Mouse (Mus musculus): ENCODE measurements around the gene Ankdd1b. TPM values are rescaled to one million over a fixed set of nuclear protein-coding genes. Genes with fewer than 3 reads are reported as not detected.

Gene Ankdd1b
- total RNA-seq, 1 experiment from 2014 or later = not detected

DNA sequence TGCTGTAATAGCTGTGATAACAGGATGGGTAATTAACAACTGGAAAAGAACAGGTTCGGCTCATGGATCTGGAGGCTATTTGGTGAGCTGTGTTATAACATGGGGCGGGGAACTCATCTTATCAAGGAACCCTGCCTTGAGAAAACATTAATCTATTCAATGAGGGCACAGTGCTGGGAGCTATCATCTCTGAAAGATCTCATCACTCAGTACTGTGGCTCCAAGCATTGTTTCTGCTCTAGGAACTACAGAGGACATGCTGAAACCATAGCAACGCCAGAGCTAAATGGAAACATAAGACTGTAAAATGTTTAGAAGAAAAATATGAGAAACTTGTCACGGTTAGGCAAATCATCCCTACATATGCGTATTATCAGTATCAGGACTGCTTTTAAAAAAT is 13.0 kb downstream of the Ankdd1b start:
- ATAC-seq (replicated peaks; ENCODE audit: low read depth, poor library complexity, severe bottlenecking) = no peak

DNA sequence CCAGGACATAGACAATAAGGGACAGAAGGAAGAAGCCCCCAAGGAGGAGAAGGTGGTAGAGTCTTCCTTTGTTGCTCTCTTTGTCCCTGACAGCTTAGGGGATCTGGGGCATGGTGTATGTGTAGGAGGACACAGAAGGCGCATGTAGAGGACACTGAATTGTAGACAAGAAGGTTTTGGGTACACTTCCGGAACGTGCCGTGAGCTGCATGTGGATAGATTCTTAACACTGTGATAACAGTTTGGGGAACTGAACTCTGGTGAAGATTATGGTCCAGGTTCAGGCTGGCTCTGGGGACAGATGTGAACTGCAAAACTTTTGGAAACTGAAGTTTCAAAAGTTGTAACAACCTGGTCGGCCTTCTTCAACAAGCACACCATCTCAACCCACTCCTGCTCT is 13.4 kb downstream of the Ankdd1b start:
- ATAC-seq (replicated peaks; ENCODE audit: low read depth, poor library complexity, severe bottlenecking) = no peak

GRCm38 (mm10) chr13:96454288-96454687 is 16.7 kb downstream of the Ankdd1b start:
- no peak for ATAC-seq (replicated peaks; ENCODE audit: low read depth, poor library complexity, severe bottlenecking)

DNA sequence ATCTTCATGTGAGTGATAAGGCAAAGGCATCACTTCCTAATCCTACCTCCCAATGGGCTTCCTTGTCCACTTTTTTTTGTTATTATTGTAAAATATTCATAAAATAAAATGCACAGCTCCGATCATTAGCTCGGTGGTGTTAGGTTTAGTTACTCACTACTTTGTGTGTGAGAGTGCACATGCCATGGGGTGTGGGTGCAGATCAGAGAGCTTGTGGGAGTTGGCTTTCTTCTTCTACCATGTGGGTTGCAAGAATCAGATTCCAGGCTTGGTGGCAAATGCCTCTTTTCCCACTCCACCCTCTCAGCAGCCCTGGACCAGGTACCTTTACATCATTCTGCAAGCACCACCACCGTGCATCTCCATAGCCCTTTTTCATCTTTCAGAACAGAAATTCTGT is 18.4 kb downstream of the Ankdd1b start:
- no peak for ATAC-seq (replicated peaks; ENCODE audit: low read depth, poor library complexity, severe bottlenecking)

GRCm38 (mm10) chr13:96451386-96452140 is 19.4 kb downstream of the Ankdd1b start:
- no peak for ATAC-seq (replicated peaks; ENCODE audit: low read depth, poor library complexity, severe bottlenecking)

DNA sequence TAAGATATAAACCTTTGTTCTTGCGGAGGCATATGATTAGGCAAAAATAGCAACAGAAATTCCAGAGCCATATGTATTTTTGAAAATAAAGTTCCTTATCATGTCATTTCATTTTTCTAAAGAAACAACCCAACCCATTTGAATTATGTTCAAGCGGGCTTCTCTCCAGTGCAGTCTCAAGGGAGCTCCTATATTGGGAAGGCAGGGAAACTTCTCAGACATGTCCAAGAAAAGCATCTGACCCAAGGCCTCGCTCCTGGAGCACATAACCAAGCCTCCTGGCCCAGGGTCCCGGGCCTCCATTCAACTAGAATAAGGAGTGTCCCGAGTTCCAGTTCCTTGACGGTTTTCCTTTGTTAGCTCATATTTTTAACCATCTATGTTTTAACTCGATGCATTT is 20.1 kb downstream of the Ankdd1b start:
- no peak for ATAC-seq (replicated peaks; ENCODE audit: low read depth, poor library complexity, severe bottlenecking)

DNA sequence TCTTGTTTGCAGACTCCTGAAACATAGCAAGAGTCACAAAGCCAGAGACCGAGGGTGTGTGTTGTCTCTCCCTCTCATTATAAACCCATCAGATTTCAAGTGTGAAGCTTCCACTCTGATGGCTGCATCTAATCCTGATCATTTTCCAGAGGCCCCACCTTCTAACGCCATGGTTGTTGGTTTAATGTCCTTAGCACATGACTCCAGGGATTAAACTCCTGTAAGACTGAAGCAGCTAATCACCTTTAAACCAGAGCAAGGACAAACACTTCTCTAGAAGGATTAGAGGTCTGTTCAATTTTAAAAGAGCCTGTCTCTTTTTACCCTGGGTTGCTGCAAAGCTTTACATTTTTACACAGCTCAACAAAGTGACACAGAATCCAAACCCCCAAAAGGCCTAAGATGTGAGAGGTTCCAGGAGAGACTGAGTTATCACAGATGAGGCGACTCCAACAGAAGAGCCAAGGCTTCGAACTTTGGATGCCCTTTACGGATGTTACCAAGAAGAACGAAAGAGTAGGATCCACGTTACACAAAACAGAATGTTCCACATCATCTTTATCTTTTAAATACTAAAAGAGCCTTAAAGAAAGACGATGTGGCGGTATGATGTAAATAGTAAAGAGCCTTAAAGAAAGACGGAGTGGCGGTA is 20.7 kb downstream of the Ankdd1b start:
- ATAC-seq (replicated peaks; ENCODE audit: low read depth, poor library complexity, severe bottlenecking) = no peak

DNA sequence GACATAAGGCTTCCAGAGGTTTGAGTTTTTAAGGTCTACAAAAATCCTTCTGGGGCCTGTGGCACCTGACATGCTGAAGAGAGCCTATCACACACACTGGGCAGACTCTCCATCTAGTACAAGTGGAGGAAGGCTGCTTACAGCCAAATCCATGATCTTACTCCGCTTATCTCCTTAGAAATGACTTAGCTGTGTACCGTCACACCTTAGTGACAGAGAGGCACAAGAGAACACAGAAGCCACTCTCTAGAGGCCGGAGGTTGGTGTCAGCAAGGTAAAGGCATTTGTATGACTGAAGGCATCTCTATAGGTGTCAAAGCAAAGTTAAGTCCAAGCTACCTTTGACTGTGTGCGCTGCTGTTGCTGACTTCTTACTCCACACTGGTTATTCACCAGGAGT is 30.6 kb downstream of the Ankdd1b start:
- no peak for ATAC-seq (replicated peaks; ENCODE audit: low read depth, poor library complexity, severe bottlenecking)

DNA sequence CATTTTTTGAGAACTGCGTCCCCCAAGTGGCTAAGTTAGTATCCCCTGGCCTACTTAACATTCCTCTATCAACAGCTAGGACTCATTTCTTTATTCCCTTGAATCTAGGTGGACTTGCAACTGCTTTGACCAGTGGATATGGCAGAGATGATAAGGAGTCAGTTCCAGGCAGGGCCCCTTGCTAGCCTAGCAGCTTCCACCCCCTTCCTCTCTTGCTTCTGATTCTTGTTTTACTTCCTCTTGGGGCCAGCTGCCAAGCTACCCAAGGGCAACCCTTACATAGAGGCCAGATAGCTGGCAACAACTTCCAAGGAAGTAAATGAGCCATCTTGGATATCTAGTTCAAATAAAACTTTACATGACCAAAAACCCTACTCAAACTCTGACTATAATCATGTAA is 34.1 kb downstream of the Ankdd1b start:
- peak; percentile 47 for ATAC-seq (replicated peaks; ENCODE audit: low read depth, poor library complexity, severe bottlenecking)

DNA sequence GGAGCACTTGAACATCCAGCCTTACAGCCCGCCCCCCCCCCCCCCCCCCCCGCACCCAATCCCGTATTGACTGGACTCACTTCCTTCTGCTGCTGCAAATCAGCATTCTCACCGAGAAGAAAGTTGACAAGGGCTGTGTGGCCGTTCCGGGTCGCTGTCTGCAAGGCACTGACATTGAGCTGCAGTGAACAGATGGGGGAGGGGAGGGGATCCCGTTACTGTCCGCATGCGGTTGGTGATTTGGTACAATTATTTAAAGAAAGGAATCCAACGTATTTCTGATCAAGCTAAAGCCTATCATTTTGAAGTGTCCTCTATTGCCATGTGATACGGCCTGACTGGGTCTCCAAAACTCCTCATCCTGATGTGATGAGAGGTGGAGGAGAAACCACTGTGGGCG is 35.2 kb downstream of the Ankdd1b start:
- no peak for ATAC-seq (replicated peaks; ENCODE audit: low read depth, poor library complexity, severe bottlenecking)

- no peak for ATAC-seq (replicated peaks; ENCODE audit: low read depth, poor library complexity, severe bottlenecking)
These were observed 36.1 kb downstream of the Ankdd1b start for GRCm38 (mm10) chr13:96434899-96435331.

DNA sequence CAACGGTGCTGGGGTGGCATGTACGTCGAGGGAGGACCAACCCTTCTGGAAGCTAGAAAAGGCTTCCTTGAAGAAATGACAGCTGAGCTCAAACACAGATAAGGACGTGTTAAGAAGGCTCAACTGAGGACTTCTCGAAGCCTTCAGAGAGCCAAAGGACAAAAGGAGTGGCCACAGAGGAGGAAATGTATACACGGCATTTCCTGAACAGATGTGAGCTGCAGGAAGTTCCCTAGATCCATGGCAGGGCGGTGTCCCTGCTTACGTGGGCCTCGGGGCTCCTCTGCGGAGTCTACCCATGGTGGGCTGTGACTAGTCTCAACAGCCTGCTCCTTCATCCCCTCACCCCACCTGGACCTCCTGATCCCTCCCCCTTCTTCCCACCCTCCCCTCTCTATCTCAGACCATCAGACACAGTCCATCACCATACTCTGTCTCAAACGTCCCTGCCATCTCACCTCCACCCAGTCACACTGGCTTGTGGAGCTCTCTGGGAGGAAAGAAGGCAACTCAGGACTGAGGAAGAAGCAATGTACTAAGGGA is 37.3 kb downstream of the Ankdd1b start:
- ATAC-seq (replicated peaks; ENCODE audit: low read depth, poor library complexity, severe bottlenecking) = peak; percentile 71

DNA sequence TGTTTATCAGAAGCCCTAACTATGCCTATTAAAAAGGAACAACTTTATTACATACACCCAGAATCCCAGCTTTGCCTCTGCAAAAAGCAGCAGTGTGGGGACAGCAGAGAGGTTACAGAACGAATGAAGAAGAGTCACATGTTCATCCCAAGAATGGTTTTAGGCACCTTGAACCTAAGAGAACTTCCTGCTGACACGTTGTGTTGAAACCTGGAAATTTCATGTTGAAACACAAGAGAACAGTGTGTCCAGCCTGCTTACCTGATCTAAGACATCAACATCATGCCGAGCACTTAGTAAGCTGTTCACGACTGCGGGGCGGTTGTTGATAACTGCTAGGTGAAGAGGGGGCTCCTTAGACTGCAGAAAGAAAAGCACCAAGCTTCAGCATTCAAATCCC is 38.0 kb downstream of the Ankdd1b start:
- ATAC-seq (replicated peaks; ENCODE audit: low read depth, poor library complexity, severe bottlenecking) = no peak

GRCm38 (mm10) chr13:96432376-96432811 is 38.6 kb downstream of the Ankdd1b start:
- no peak for ATAC-seq (replicated peaks; ENCODE audit: low read depth, poor library complexity, severe bottlenecking)

DNA sequence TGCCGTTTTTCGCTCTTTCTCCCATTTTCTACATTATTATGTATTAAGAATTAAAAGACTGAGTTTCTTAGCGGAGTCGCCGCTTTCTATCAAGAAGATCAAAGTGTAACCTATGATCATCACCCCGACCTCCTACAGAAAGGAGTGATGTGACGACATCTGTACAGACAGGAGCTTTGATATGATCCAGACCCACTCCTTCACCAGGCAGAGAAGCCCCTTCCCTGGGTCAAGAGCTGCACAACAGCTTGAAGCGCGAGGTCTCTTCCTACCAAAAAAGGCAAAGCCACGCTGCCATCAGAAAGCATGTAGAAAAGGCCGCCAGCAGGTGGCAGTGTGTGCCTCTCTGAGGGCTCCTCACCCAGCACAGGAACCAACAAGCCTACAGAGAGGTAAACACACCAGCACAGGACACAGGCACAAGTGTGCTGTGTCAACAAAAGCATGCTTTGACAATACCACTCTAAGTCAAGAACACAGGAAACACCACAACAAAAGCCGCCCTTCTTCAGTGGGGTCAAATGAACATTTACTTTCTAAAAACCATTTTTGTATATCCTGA is 39.3 kb downstream of the Ankdd1b start:
- peak; percentile 80 for ATAC-seq (replicated peaks; ENCODE audit: low read depth, poor library complexity, severe bottlenecking)

DNA sequence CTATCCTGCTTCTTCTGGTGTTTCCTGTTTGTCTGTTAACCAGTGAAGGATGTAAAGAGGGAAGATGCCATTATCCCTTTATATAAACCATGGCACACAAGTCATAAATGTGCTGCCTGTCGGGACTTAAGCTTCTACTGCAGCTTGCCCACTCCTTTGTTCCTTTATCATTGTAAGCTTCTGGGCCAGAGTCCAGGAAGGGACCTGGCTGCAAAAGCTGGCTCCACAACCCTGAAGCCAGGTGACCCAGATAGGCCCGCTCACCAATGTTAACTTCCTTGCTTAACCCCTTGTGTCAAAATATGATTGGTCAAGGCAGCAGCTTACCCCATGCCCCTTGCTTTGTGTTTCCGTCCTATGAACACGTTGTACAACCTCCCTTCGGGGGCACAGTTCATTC is 42.5 kb downstream of the Ankdd1b start:
- no peak for ATAC-seq (replicated peaks; ENCODE audit: low read depth, poor library complexity, severe bottlenecking)

- no peak for ATAC-seq (replicated peaks; ENCODE audit: low read depth, poor library complexity, severe bottlenecking)
These were observed 45.0 kb downstream of the Ankdd1b start for GRCm38 (mm10) chr13:96426044-96426443.

DNA sequence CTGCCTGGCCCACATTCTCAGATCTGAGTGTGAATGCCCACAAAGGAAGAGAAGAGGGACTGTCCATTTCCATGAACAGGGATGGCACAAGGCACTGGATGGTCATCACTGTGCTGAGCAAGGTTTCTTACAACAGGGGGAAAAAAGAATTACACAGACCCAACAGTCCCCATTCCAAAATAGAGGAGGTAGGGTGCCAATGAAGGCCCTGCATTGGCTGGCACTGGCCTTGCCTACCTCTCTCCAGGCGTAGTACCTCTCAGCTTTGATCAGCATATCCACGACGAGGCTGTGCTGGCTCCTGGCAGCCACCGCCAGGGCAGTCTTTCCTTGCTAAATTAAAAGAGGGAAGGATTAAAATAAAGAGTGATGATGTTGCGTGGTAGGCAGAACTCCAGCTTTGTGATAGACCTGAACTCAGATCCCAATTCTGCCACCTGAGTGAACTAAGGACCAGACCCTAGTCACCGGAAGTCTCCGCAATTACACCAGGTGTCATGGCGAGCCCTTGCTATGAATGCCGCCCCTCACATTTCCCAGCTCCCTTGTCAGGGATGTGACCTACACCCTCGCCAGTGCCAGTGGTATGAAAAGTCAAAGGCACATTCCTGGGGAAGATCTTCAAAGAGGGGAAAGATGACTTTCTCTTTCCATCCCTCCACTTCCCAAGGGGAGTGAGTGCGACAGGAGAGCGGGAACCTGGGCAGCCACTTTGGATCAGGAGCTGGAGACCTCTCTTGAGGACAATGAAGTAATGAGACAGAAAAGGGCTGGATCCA is 46.3 kb downstream of the Ankdd1b start:
- ATAC-seq (replicated peaks; ENCODE audit: low read depth, poor library complexity, severe bottlenecking) = no peak

DNA sequence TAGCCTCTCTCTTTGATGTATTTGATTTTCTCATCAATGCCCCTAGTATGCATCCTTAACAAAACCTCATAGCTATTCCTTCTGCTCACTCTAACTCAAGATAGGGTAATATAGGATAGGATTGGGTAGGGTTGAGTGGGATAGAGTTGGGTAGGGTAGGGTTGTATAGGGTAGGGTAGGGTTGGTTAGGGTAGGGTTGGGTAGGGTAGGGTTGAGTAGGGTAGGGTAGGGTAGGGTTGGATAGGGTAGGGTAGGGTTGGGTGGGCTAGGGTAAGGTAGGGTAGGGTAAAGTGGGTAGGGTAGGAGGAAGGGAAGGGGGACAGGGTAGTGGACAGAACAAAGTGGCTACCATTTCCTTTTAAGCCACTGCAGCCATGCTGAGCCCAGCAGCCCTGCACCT is 49.8 kb downstream of the Ankdd1b start:
- no peak for ATAC-seq (replicated peaks; ENCODE audit: low read depth, poor library complexity, severe bottlenecking)

GRCm38 (mm10) chr13:96418487-96418886 is 52.5 kb downstream of the Ankdd1b start:
- ATAC-seq (replicated peaks; ENCODE audit: low read depth, poor library complexity, severe bottlenecking) = no peak

Data from common myeloid progenitor, adult 5-6 weeks (primary cell).